Mouse (Mus musculus): ENCODE data around the gene Triobp. TPM values are rescaled to one million over a fixed set of nuclear protein-coding genes. Genes with fewer than 3 reads are reported as not detected.

The Triobp gene
- polyA plus RNA-seq, 1 experiment from 2014 or later: 53.7 TPM

DNA sequence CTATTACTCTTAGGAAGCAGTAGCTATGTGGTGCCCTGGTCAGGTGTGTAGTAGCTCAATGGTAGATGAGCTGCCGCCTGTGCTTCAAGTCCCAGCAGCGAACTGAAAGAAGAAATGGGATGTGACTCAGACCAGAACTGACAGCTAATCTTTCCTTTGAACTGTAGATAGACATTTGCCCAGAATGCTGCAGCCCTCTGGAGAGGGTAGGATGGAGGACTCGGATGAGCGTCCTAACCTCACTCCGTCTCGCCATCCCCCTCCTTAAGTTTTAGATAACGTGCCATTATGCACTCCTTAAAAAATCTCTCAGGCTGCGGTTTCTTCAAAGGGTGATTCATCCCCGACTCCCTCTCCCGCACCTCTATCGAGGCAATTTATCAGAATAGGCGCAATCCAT, 27.6 kb upstream of the Triobp start:
- H3K4me2 ChIP-seq (ENCODE audit: low read depth, low read length): no peak overlapping the region
- peaks cover 3% of the 10 kb centered on the region; the same call in 1 of the 2 replicates for H3K36me3 ChIP-seq (ENCODE audit: control insufficient read depth, insufficient read depth)
- no peaks in the 10 kb centered on the region for H3K9me3 ChIP-seq (replicated peaks; ENCODE audit: control insufficient read depth, low read length)
- H3K27me3 ChIP-seq (ENCODE audit: control insufficient read depth, insufficient read depth, low read length): no peaks in the 10 kb centered on the region
- peaks cover 12% of the 10 kb centered on the region for H3K4me1 ChIP-seq (ENCODE audit: control insufficient read depth, insufficient read depth, low read length)
- no peak for ATAC-seq (replicated peaks; ENCODE audit: extremely low read depth, insufficient read depth, low FRiP score)
- H3K4me3 ChIP-seq (ENCODE audit: low read length): no peak overlapping the region
- no peak overlapping the region for H3K27ac ChIP-seq (ENCODE audit: low read length)
- 60% methylated on average over 12 of the region's 12 CpGs for WGBS
- H3K9ac ChIP-seq (ENCODE audit: low read length): no peak overlapping the region

GRCm38 (mm10) chr15:78922700-78923099, 24.8 kb upstream of the Triobp start:
- WGBS: 75% methylated on average over 7 of the region's 7 CpGs
- Histone ChIP-seq H3K4me1 (ENCODE audit: control insufficient read depth, insufficient read depth, low read length) (peaks cover 26% of the 10 kb centered on the region), H3K4me2 (ENCODE audit: low read depth, low read length) (no peak overlapping the region), H3K9me3 (replicated peaks; ENCODE audit: control insufficient read depth, low read length) (no peaks in the 10 kb centered on the region), H3K27me3 (ENCODE audit: control insufficient read depth, insufficient read depth, low read length) (no peaks in the 10 kb centered on the region), H3K27ac (ENCODE audit: low read length) (no peak overlapping the region), H3K4me3 (ENCODE audit: low read length) (no peak overlapping the region), H3K36me3 (ENCODE audit: control insufficient read depth, insufficient read depth) (peaks cover 3% of the 10 kb centered on the region; the same call in 1 of the 2 replicates), H3K9ac (ENCODE audit: low read length) (no peak overlapping the region)
- ATAC-seq (replicated peaks; ENCODE audit: extremely low read depth, insufficient read depth, low FRiP score): no peak

DNA sequence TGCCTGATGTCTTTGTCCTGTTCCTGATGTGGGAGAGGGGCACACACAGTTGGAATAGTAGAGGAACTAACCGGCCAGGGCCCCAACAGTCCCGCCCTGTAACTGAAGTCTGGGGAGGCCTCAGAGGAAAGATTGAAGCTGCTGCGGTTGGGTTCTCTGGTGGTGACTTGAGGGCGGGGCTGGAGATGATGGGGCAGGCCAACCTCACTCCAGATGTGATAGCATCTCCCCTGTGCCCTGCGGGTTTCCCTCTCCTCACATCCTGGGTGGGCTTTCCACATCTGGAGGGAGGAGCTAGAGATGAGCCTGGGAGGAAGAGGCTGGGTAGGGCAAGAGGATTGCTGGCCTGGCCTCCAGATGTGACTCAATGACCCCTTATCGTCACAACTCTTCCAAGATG, 23.9 kb upstream of the Triobp start:
- Histone ChIP-seq H3K9ac (ENCODE audit: low read length) (no peak overlapping the region), H3K27me3 (ENCODE audit: control insufficient read depth, insufficient read depth, low read length) (no peaks in the 10 kb centered on the region), H3K4me1 (ENCODE audit: control insufficient read depth, insufficient read depth, low read length) (peaks cover 29% of the 10 kb centered on the region), H3K36me3 (ENCODE audit: control insufficient read depth, insufficient read depth) (peaks cover 3% of the 10 kb centered on the region; the same call in 1 of the 2 replicates), H3K4me2 (ENCODE audit: low read depth, low read length) (no peak overlapping the region), H3K9me3 (replicated peaks; ENCODE audit: control insufficient read depth, low read length) (no peaks in the 10 kb centered on the region), H3K27ac (ENCODE audit: low read length) (0 out of 2 replicates have a peak overlapping the region, but pooled peaks have one; percentile 6), H3K4me3 (ENCODE audit: low read length) (no peak overlapping the region)
- no peak for ATAC-seq (replicated peaks; ENCODE audit: extremely low read depth, insufficient read depth, low FRiP score)
- WGBS: 65% methylated on average over 6 of the region's 6 CpGs

DNA sequence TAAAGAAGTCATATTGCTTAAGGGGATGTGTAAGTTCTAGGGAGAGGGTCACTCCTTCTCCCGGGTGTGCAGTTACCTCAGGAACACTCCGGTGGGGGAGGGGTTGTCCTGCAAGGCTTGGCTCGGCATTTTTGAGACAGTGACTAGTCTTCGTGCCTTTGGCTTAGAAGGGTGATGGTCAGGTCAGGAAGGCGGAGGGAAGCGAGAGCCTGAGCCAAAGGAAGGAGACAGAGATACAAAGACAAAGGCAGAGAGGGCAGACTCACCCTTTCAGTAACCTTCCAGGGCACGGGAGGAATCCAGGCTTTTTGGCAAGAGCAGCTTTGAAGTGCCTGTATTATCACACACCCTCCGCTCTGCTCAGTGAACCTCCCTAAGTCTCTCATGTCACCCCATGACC, 22.4 kb upstream of the Triobp start:
- 26% methylated on average over 8 of the region's 8 CpGs for WGBS
- H3K9ac ChIP-seq (ENCODE audit: low read length): peak overlapping the region; percentile 61; the same call in 1 of the 2 replicates
- no peaks in the 10 kb centered on the region for H3K27me3 ChIP-seq (ENCODE audit: control insufficient read depth, insufficient read depth, low read length)
- H3K4me2 ChIP-seq (ENCODE audit: low read depth, low read length): no peak overlapping the region
- no peak overlapping the region for H3K4me3 ChIP-seq (ENCODE audit: low read length)
- peak overlapping the region; percentile 99 for H3K27ac ChIP-seq (ENCODE audit: low read length)
- ATAC-seq (replicated peaks; ENCODE audit: extremely low read depth, insufficient read depth, low FRiP score): no peak
- H3K4me1 ChIP-seq (ENCODE audit: control insufficient read depth, insufficient read depth, low read length): peaks cover 30% of the 10 kb centered on the region
- H3K36me3 ChIP-seq (ENCODE audit: control insufficient read depth, insufficient read depth): peaks cover 6% of the 10 kb centered on the region; the same call in 1 of the 2 replicates
- H3K9me3 ChIP-seq (replicated peaks; ENCODE audit: control insufficient read depth, low read length): no peaks in the 10 kb centered on the region

DNA sequence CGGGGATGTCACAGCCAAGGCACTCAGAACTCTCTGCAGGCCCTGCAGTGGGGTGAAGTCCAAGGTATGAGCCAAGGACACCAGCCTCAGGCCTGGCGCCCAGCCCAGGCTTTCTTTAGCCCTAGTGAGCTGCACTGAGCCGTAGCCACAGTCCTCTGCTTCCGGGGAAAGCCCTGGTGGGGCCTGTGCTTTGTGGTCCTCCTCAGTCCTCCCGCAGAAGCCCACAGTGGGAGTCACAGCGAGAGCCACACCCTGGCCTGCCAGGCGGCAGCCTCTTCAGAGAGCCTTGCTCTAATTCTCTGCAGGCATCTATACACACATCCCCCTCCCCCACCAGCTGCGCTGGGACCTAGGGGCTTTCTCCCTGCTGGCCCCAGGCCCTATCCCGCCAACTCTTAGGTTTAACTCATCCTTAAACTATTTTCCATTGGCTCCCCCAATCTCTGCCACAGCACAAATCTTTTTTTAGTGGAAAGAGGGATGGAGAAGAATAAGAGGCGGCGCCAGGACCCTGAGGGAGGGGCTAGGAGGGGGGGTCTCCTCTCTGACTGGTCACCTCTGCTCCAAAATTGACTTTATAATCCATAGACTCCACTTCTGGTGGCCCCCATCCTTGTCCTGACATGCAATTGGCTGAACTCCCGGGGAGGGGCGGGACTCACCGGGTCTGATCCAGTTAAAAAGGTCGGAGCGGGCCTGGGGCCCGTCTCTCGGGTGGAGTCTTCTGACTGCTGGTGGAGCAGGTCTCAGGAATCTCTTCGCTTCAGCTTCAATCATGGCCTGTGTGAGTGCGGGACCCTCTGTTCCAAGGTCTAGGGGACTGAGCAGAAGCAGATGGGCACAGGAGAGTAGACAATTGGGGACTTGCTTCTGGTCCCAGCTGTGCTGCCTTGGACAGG, 21.3 kb upstream of the Triobp start, which contains the start of gene Lgals1:
TSS of gene Lgals1 (plus strand) at position 705 of the 899 bp plus-strand sequence.
- H3K4me1 ChIP-seq (ENCODE audit: control insufficient read depth, insufficient read depth, low read length): peaks cover 30% of the 10 kb centered on the region
- peak within 1 kb of the TSS; percentile 99 for H3K27ac ChIP-seq (ENCODE audit: low read length)
- peak within 1 kb of the TSS; percentile 46 for H3K4me3 ChIP-seq (ENCODE audit: low read length)
- peak; percentile 83 for ATAC-seq (replicated peaks; ENCODE audit: extremely low read depth, insufficient read depth, low FRiP score)
- 6% methylated on average over 20 of the region's 20 CpGs for WGBS
- H3K9me3 ChIP-seq (replicated peaks; ENCODE audit: control insufficient read depth, low read length): no peaks in the 10 kb centered on the region
- peaks cover 8% of the 10 kb centered on the region; the same call in 1 of the 2 replicates for H3K36me3 ChIP-seq (ENCODE audit: control insufficient read depth, insufficient read depth)
- H3K4me2 ChIP-seq (ENCODE audit: low read depth, low read length): peak within 1 kb of the TSS; percentile 96
- peak within 1 kb of the TSS; percentile 61 for H3K9ac ChIP-seq (ENCODE audit: low read length)
- H3K27me3 ChIP-seq (ENCODE audit: control insufficient read depth, insufficient read depth, low read length): no peaks in the 10 kb centered on the region

DNA sequence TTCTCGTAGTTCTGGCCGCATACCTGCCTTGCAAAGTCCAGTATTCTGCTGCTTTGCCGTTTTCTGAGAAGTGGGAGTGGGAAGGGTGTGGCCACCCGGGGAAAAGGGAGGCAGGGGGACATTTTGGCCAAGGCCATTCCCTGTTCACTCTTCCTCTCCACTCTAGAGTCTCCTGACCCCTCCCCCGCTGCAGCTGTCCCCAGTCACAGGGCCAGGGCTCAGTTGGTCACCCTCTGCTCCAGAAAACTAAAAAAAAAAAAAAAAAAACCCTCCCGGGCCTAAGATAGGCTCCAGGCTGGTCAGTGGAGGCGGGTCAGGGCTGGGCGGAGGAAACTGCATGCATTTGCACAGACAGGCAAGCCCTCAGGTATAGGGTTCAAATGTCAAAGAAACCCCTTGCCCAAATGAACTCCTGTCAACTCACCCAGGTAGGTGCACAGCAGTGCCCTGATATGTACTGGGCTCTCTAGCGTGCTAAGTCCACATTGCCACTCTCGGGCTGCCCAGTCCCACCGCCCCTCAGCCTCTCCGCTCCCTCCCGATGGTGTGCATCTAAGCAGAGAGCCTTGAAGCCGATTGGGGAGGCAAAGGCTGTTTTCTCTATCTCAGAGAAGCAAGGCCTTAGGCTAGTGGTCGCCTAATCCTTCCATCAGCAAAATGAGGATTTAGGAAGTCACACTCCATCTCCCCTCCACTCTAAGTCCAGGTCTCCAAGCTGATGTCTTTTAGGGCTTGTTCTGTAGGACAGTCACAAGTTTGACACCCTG, 20.3 kb upstream of the Triobp start:
- H3K4me1 ChIP-seq (ENCODE audit: control insufficient read depth, insufficient read depth, low read length): peaks cover 34% of the 10 kb centered on the region
- H3K4me3 ChIP-seq (ENCODE audit: low read length): peak overlapping the region; percentile 46
- H3K27me3 ChIP-seq (ENCODE audit: control insufficient read depth, insufficient read depth, low read length): no peaks in the 10 kb centered on the region
- H3K36me3 ChIP-seq (ENCODE audit: control insufficient read depth, insufficient read depth): peaks cover 8% of the 10 kb centered on the region; the same call in 1 of the 2 replicates
- peak overlapping the region; percentile 61 for H3K9ac ChIP-seq (ENCODE audit: low read length)
- H3K4me2 ChIP-seq (ENCODE audit: low read depth, low read length): peak overlapping the region; percentile 96
- WGBS: 22% methylated on average over 15 of the region's 15 CpGs
- ATAC-seq (replicated peaks; ENCODE audit: extremely low read depth, insufficient read depth, low FRiP score): no peak
- peak overlapping the region; percentile 99 for H3K27ac ChIP-seq (ENCODE audit: low read length)
- H3K9me3 ChIP-seq (replicated peaks; ENCODE audit: control insufficient read depth, low read length): no peaks in the 10 kb centered on the region

DNA sequence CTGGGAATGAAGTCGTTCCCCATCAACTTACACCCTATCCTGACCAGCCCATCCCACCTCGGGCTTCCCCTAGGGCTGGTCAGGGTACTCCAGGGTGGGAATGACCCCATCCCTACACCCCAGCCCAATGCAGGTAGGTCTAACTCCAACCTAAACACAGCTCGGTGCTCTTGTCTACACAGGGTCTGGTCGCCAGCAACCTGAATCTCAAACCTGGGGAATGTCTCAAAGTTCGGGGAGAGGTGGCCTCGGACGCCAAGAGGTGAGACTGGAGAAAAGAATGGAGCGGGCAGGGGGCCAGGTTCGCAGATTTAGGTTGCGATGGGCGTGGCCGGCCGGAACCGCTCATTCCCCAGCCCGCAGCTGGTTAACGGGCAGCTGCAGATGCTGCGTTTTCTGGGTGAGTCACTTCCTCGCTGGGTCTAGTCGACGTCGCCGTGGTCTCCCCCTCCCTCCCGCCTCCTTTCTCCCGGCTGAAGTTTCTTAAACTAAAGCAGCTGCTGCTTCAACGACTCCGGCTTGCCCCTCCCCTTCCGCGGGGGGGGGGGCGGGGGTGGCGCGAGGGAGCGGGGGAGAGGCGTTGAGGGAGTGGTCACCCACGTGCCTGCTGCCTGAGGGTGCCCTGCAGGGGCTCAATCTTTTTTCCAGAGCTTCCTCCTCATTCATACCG, 19.6 kb upstream of the Triobp start:
- Histone ChIP-seq H3K27ac (ENCODE audit: low read length) (peak overlapping the region; percentile 99), H3K9me3 (replicated peaks; ENCODE audit: control insufficient read depth, low read length) (no peaks in the 10 kb centered on the region), H3K4me2 (ENCODE audit: low read depth, low read length) (peak overlapping the region; percentile 96), H3K27me3 (ENCODE audit: control insufficient read depth, insufficient read depth, low read length) (no peaks in the 10 kb centered on the region), H3K4me3 (ENCODE audit: low read length) (peak overlapping the region; percentile 46), H3K4me1 (ENCODE audit: control insufficient read depth, insufficient read depth, low read length) (peaks cover 34% of the 10 kb centered on the region), H3K9ac (ENCODE audit: low read length) (peak overlapping the region; percentile 61), H3K36me3 (ENCODE audit: control insufficient read depth, insufficient read depth) (peaks cover 8% of the 10 kb centered on the region; the same call in 1 of the 2 replicates)
- peak; percentile 17; the same call in 1 of the 2 replicates for ATAC-seq (replicated peaks; ENCODE audit: extremely low read depth, insufficient read depth, low FRiP score)
- WGBS: 1% methylated on average over 29 of the region's 35 CpGs

GRCm38 (mm10) chr15:78928539-78928938, 19.0 kb upstream of the Triobp start:
- Histone ChIP-seq H3K4me2 (ENCODE audit: low read depth, low read length) (peak overlapping the region; percentile 96), H3K9me3 (replicated peaks; ENCODE audit: control insufficient read depth, low read length) (no peaks in the 10 kb centered on the region), H3K9ac (ENCODE audit: low read length) (peak overlapping the region; percentile 2), H3K27me3 (ENCODE audit: control insufficient read depth, insufficient read depth, low read length) (no peaks in the 10 kb centered on the region), H3K4me1 (ENCODE audit: control insufficient read depth, insufficient read depth, low read length) (peaks cover 34% of the 10 kb centered on the region), H3K27ac (ENCODE audit: low read length) (peak overlapping the region; percentile 58; the same call in 1 of the 2 replicates), H3K4me3 (ENCODE audit: low read length) (peak overlapping the region; percentile 46), H3K36me3 (ENCODE audit: control insufficient read depth, insufficient read depth) (peaks cover 8% of the 10 kb centered on the region; the same call in 1 of the 2 replicates)
- ATAC-seq (replicated peaks; ENCODE audit: extremely low read depth, insufficient read depth, low FRiP score): no peak
- 53% methylated on average over 8 of the region's 8 CpGs for WGBS

Data from heart, embryonic 16.5 days (tissue).